Mouse (Mus musculus) cortical plate, adult 2 months (tissue): Measurements from ENCODE around the gene Adam34.

Source experiments
- CTCF ChIP-seq: fragments of 200-500 bp; IDR thresholded peaks from 2 replicates; pipeline ENCODE4 v1.5.1; 2011; ENCODE audit warnings: mild to moderate bottlenecking, control low read depth, low read length; ENCODE audit not compliant: insufficient read depth; ENCODE audit errors: extremely low read depth
- POLR2A ChIP-seq: fragments of 200-500 bp; IDR thresholded peaks from 2 replicates; pipeline ENCODE4 v1.6.1; 2011; ENCODE audit warnings: mild to moderate bottlenecking, low read length, control low read depth; ENCODE audit not compliant: insufficient read depth; ENCODE audit errors: extremely low read depth

GRCm38 (mm10) chr8:43709949-43710348 lies at the start of gene Adam34:
- TF ChIP-seq CTCF = no peak
- no peak for TF ChIP-seq POLR2A
